Mouse (Mus musculus): ENCODE data around the gene Tmem274. TPM values are rescaled to one million over a fixed set of nuclear protein-coding genes. Genes with fewer than 3 reads are reported as not detected.

Tmem274 gene
- polyA plus RNA-seq, 1 experiment = not detected

GRCm38 (mm10) chr4:149491151-149491550 lies 14.0 kb downstream of the Tmem274 start:
- no peak for TF ChIP-seq CTCF (IDR thresholded peaks at IDR 0.05; ENCODE audit: control insufficient read depth, insufficient read depth, insufficient read length)
- no peak for TF ChIP-seq CEBPB (IDR thresholded peaks at IDR 0.05; ENCODE audit: low read depth)
- no peak for TF ChIP-seq MYOG (IDR thresholded peaks at IDR 0.05; ENCODE audit: control insufficient read depth, extremely low read depth, insufficient read length)
- TF ChIP-seq MAX (IDR thresholded peaks at IDR 0.05) = no peak
- no peak for TF ChIP-seq FOSL1 (IDR thresholded peaks at IDR 0.05; ENCODE audit: insufficient read depth, low read length, poor library complexity, severe bottlenecking)
- TF ChIP-seq MYOD1 (IDR thresholded peaks at IDR 0.05; ENCODE audit: control insufficient read depth, insufficient read length, low read depth) = no peak
- no peak for TF ChIP-seq USF1 (IDR thresholded peaks at IDR 0.05; ENCODE audit: low read depth)
- peaks cover 63% of the 10 kb centered on the region for H3K36me3 ChIP-seq (ENCODE audit: control insufficient read depth, insufficient read depth)
- no peaks in the 10 kb centered on the region for H3K79me3 ChIP-seq (ENCODE audit: low read depth)
- H3K27me3 ChIP-seq (ENCODE audit: control insufficient read depth, insufficient read depth, insufficient read length) = no peaks in the 10 kb centered on the region
- no peak overlapping the region for H3ac ChIP-seq (ENCODE audit: control insufficient read depth, insufficient read length, low read depth)
- peaks cover 16% of the 10 kb centered on the region for H3K79me2 ChIP-seq (ENCODE audit: control insufficient read depth, insufficient read depth)
- H3K4me3 ChIP-seq (ENCODE audit: insufficient read depth, poor library complexity, severe bottlenecking) = no peak overlapping the region

GRCm38 (mm10) chr4:149496612-149497011 lies 19.4 kb downstream of the Tmem274 start:
- Histone ChIP-seq H3K79me2 (ENCODE audit: control insufficient read depth, insufficient read depth) (no peaks in the 10 kb centered on the region), H3K36me3 (ENCODE audit: control insufficient read depth, insufficient read depth) (peaks cover 60% of the 10 kb centered on the region), H3K4me3 (ENCODE audit: insufficient read depth, poor library complexity, severe bottlenecking) (no peak overlapping the region), H3K27me3 (ENCODE audit: control insufficient read depth, insufficient read depth, insufficient read length) (no peaks in the 10 kb centered on the region), H3K79me3 (ENCODE audit: low read depth) (no peaks in the 10 kb centered on the region), H3ac (ENCODE audit: control insufficient read depth, insufficient read length, low read depth) (no peak overlapping the region)
- TF ChIP-seq FOSL1 (IDR thresholded peaks at IDR 0.05; ENCODE audit: insufficient read depth, low read length, poor library complexity, severe bottlenecking) (no peak), CEBPB (IDR thresholded peaks at IDR 0.05; ENCODE audit: low read depth) (no peak), MAX (IDR thresholded peaks at IDR 0.05) (no peak), CTCF (IDR thresholded peaks at IDR 0.05; ENCODE audit: control insufficient read depth, insufficient read depth, insufficient read length) (no peak), USF1 (IDR thresholded peaks at IDR 0.05; ENCODE audit: low read depth) (no peak), MYOD1 (IDR thresholded peaks at IDR 0.05; ENCODE audit: control insufficient read depth, insufficient read length, low read depth) (no peak), MYOG (IDR thresholded peaks at IDR 0.05; ENCODE audit: control insufficient read depth, extremely low read depth, insufficient read length) (no peak)

- no peak overlapping the region for H3ac ChIP-seq (ENCODE audit: control insufficient read depth, insufficient read length, low read depth)
- TF ChIP-seq FOSL1 (IDR thresholded peaks at IDR 0.05; ENCODE audit: insufficient read depth, low read length, poor library complexity, severe bottlenecking) (no peak), CEBPB (IDR thresholded peaks at IDR 0.05; ENCODE audit: low read depth) (no peak), MYOD1 (IDR thresholded peaks at IDR 0.05; ENCODE audit: control insufficient read depth, insufficient read length, low read depth) (no peak), CTCF (IDR thresholded peaks at IDR 0.05; ENCODE audit: control insufficient read depth, insufficient read depth, insufficient read length) (no peak), MYOG (IDR thresholded peaks at IDR 0.05; ENCODE audit: control insufficient read depth, extremely low read depth, insufficient read length) (no peak), USF1 (IDR thresholded peaks at IDR 0.05; ENCODE audit: low read depth) (no peak), MAX (IDR thresholded peaks at IDR 0.05) (no peak)
- no peaks in the 10 kb centered on the region for H3K27me3 ChIP-seq (ENCODE audit: control insufficient read depth, insufficient read depth, insufficient read length)
- H3K36me3 ChIP-seq (ENCODE audit: control insufficient read depth, insufficient read depth) = peaks cover 50% of the 10 kb centered on the region
- no peak overlapping the region for H3K4me3 ChIP-seq (ENCODE audit: insufficient read depth, poor library complexity, severe bottlenecking)
- no peaks in the 10 kb centered on the region for H3K79me3 ChIP-seq (ENCODE audit: low read depth)
- H3K79me2 ChIP-seq (ENCODE audit: control insufficient read depth, insufficient read depth) = no peaks in the 10 kb centered on the region
Observed at GRCm38 (mm10) chr4:149498901-149499300, 21.7 kb downstream of the Tmem274 start.

GRCm38 (mm10) chr4:149499790-149500189 lies 22.6 kb downstream of the Tmem274 start:
- no peak overlapping the region for H3ac ChIP-seq (ENCODE audit: control insufficient read depth, insufficient read length, low read depth)
- no peaks in the 10 kb centered on the region for H3K79me2 ChIP-seq (ENCODE audit: control insufficient read depth, insufficient read depth)
- H3K36me3 ChIP-seq (ENCODE audit: control insufficient read depth, insufficient read depth) = peaks cover 42% of the 10 kb centered on the region
- no peak overlapping the region for H3K4me3 ChIP-seq (ENCODE audit: insufficient read depth, poor library complexity, severe bottlenecking)
- H3K79me3 ChIP-seq (ENCODE audit: low read depth) = no peaks in the 10 kb centered on the region
- TF ChIP-seq CEBPB (IDR thresholded peaks at IDR 0.05; ENCODE audit: low read depth) (no peak), MAX (IDR thresholded peaks at IDR 0.05) (no peak), USF1 (IDR thresholded peaks at IDR 0.05; ENCODE audit: low read depth) (no peak), FOSL1 (IDR thresholded peaks at IDR 0.05; ENCODE audit: insufficient read depth, low read length, poor library complexity, severe bottlenecking) (no peak), MYOD1 (IDR thresholded peaks at IDR 0.05; ENCODE audit: control insufficient read depth, insufficient read length, low read depth) (no peak), CTCF (IDR thresholded peaks at IDR 0.05; ENCODE audit: control insufficient read depth, insufficient read depth, insufficient read length) (no peak), MYOG (IDR thresholded peaks at IDR 0.05; ENCODE audit: control insufficient read depth, extremely low read depth, insufficient read length) (no peak)
- no peaks in the 10 kb centered on the region for H3K27me3 ChIP-seq (ENCODE audit: control insufficient read depth, insufficient read depth, insufficient read length)

- no peak overlapping the region for H3ac ChIP-seq (ENCODE audit: control insufficient read depth, insufficient read length, low read depth)
- peaks cover 12% of the 10 kb centered on the region for H3K36me3 ChIP-seq (ENCODE audit: control insufficient read depth, insufficient read depth)
- H3K27me3 ChIP-seq (ENCODE audit: control insufficient read depth, insufficient read depth, insufficient read length) = no peaks in the 10 kb centered on the region
- no peaks in the 10 kb centered on the region for H3K79me3 ChIP-seq (ENCODE audit: low read depth)
- H3K4me3 ChIP-seq (ENCODE audit: insufficient read depth, poor library complexity, severe bottlenecking) = no peak overlapping the region
- TF ChIP-seq CEBPB (IDR thresholded peaks at IDR 0.05; ENCODE audit: low read depth) (no peak), USF1 (IDR thresholded peaks at IDR 0.05; ENCODE audit: low read depth) (no peak), MYOD1 (IDR thresholded peaks at IDR 0.05; ENCODE audit: control insufficient read depth, insufficient read length, low read depth) (no peak), MYOG (IDR thresholded peaks at IDR 0.05; ENCODE audit: control insufficient read depth, extremely low read depth, insufficient read length) (no peak), FOSL1 (IDR thresholded peaks at IDR 0.05; ENCODE audit: insufficient read depth, low read length, poor library complexity, severe bottlenecking) (no peak), MAX (IDR thresholded peaks at IDR 0.05) (no peak), CTCF (IDR thresholded peaks at IDR 0.05; ENCODE audit: control insufficient read depth, insufficient read depth, insufficient read length) (no peak)
- no peaks in the 10 kb centered on the region for H3K79me2 ChIP-seq (ENCODE audit: control insufficient read depth, insufficient read depth)
Observed at GRCm38 (mm10) chr4:149504363-149504762, 27.2 kb downstream of the Tmem274 start.

- Histone ChIP-seq H3K79me2 (ENCODE audit: control insufficient read depth, insufficient read depth) (no peaks in the 10 kb centered on the region), H3K4me3 (ENCODE audit: insufficient read depth, poor library complexity, severe bottlenecking) (no peak overlapping the region), H3ac (ENCODE audit: control insufficient read depth, insufficient read length, low read depth) (no peak overlapping the region), H3K36me3 (ENCODE audit: control insufficient read depth, insufficient read depth) (peaks cover 8% of the 10 kb centered on the region), H3K79me3 (ENCODE audit: low read depth) (no peaks in the 10 kb centered on the region), H3K27me3 (ENCODE audit: control insufficient read depth, insufficient read depth, insufficient read length) (no peaks in the 10 kb centered on the region)
- TF ChIP-seq MYOD1 (IDR thresholded peaks at IDR 0.05; ENCODE audit: control insufficient read depth, insufficient read length, low read depth) (no peak), CEBPB (IDR thresholded peaks at IDR 0.05; ENCODE audit: low read depth) (no peak), MYOG (IDR thresholded peaks at IDR 0.05; ENCODE audit: control insufficient read depth, extremely low read depth, insufficient read length) (no peak), CTCF (IDR thresholded peaks at IDR 0.05; ENCODE audit: control insufficient read depth, insufficient read depth, insufficient read length) (no peak), USF1 (IDR thresholded peaks at IDR 0.05; ENCODE audit: low read depth) (no peak), MAX (IDR thresholded peaks at IDR 0.05) (no peak), FOSL1 (IDR thresholded peaks at IDR 0.05; ENCODE audit: insufficient read depth, low read length, poor library complexity, severe bottlenecking) (no peak)
Observed at GRCm38 (mm10) chr4:149504858-149505257, 27.7 kb downstream of the Tmem274 start.

Measured in C2C12 (cell line).